Mouse (Mus musculus) spleen, adult 18-20 months (tissue): ENCODE data around the gene Pdzd3.
"Not testable (repeated sequence)": the region's sequence is repeated elsewhere in the genome, so short reads cannot be mapped to it uniquely, and the experiment has no call there.

Experiments
- DNase-seq, 2 experiments: peaks; one replicate each; pipeline ENCODE4 v3.0.0; 2022; ENCODE audit warnings: mixed read lengths in 2 of 2

Pdzd3 gene

DNA sequence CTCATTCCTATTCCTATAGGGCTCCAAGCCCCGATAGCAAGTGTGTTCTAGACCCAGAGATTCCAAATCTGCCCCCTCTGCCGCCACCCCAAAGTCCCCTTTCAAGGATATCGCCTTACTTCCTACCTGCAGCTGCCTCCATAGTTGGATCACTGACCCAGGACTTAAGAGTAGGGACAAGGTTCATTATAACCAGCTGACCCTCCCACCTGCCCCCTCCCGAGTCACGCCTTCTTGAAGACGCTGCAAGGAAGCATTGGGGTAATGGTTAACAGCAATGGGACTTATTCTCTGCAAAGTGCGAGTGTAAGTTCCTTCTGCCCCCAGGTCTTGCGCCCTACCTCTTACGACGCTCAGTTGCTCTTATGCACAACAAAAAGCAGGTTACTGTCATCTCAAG, at the start of gene Pdzd3:
Gene Pdzd3 (minus strand): TSS at position 158 of the 400 bp plus-strand sequence.
- DNase-seq = no peak

DNA sequence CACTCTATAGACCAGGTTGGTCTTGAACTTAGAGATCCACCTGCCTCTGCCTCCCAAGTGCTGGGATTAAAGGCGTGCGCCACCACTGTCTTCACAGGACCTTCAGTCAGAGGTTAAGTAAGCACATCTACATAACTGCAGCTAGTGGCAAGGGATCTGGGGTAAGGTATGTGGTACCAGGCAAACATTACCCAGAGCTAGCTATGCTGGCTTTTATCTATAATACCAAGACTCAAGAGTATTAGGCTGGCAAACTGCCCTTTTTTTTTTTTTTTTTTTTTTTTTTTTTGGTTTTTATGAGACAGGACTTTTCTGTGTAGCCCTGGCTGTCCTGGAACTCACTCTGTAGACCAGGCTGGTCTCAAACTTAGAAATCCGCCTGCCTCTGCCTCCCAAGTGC, 48.7 kb upstream of the Pdzd3 start:
- not testable (repeated sequence) for DNase-seq

DNA sequence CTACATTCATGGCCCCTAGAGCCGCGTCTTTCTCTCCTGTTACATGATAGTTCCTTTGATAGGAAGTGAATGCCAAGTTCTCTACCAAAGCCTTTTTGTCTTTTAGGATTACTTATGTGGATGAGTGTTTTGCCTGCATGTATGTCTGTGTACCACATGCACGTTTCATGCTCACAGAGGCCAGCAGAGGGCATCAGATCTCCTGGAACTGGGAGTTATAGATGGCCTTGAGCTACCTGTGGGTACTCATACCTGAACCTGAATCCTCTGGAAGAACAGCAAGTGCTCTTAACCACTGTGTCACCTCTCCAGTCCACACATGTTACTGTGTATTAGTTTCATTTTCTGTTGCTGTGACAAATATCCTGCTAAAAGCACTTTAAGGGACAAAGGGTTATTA, 41.2 kb upstream of the Pdzd3 start:
- DNase-seq = peak in 1 of 2 experiments; percentile 58

DNA sequence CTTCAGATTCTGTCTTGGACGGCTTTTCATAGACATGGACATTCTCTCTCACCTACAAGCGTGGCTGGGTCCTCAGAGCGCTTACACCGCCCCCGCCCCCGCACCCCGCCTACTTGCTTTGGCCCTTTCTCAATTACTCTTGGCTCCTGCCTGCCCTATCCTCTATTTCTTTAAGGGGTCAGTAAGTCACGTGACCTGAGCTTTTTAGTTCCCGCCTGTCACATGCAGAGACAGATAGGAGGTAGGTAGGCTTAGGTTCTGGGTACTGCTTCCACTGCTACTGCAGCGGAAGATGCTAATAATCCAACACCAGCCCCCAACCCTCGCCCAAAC, 37.7 kb upstream of the Pdzd3 start:
- no peak for DNase-seq

DNA sequence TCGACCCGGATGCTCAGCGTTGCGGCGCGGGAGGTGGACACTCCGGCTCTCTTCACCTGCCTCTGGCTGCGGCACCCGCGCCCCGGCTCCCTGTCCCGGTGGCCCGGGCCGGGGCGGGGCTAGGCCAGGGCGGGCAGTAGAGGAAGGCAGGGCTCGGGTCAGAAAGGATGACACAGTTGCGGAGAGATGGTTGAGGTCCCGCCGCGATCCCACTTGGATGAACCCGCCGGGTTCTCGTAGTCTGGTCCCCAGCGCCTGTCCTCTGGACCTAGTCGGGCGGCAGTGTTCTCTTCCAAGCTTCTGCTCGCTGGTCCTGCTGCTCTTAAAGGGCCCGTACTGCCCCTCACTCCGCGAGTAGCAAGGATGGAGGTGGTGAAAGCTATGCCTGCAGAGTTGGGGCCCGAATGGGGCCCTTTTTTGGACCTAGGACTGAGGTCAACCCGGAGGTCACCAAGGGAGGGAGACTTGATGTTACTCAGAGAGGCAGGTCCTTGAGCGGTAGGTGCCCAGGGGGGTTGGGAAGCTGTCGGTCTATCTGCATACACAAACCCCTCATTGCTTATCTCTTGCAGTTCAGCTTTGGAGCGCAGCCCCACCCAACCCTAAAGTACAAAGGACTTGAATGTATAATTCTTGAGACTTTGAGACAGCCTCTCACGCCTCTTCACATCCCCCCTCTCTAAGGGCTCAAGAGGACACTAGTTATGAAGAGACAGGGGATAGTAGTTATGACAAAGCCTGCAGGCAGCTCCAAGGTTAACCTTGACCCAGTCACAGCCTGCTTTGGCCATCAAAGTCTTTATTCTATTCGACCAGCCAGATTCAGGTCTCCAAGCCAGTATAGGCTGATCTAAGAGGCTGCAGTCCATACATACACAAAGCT, 37.0 kb upstream of the Pdzd3 start, which contains the start of gene Abcg4:
Gene Abcg4 (minus strand): TSS at position 540 of the 883 bp plus-strand sequence.
- peak in 1 of 2 experiments; percentile 20 for DNase-seq

DNA sequence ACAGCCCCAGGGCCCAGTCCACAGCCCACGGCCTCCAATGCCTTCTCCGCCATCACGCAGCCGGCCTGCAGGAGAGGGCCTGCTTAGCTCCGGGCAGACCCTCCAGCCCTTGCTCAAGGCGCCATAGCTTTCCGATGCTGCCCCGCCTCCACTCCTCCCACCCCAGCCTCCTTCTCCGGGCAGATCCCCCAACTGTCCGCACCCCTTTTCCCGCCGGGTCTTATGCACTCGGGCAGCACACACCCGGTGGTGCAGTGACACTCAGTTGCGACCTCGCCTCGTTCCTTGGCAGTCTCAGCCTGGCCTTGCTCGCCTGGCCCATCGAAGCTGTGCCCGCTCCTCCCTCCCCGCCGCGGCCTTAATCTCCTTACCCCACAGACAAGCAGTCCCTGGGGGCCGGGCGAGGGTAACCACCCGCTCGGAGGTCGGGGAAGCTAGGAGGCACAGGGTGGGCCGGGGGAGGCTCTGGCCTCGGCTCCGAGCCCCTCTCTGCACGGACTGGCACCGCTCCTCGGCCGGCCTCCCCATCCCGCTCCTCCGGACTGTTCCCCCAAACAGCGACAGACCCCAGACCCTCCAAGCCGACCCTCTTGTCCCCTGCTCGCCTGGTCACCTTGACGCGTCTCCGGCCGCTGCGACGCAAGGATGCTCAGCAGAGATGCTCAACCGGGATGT, 36.3 kb upstream of the Pdzd3 start:
- no peak for DNase-seq

DNA sequence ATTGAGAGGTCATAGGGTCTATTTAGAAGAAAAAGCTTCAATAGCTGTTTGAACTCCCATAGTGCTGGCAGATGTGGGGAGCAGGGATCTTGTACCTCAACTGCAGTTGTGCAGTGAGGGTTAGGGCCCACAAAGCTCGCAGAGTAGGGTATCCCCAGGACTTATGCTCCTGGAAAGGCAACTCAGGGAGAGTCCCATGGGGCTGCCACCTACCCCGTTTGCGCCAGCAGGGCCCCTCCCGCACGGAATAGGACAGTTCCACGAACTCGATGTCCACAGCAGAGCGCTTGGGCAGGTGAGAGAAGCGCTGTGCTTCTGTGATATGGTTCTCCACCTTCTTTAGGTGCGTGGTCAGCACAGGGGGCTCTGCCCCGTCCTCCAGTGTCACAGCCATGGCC, 35.7 kb upstream of the Pdzd3 start:
- no peak for DNase-seq

DNA sequence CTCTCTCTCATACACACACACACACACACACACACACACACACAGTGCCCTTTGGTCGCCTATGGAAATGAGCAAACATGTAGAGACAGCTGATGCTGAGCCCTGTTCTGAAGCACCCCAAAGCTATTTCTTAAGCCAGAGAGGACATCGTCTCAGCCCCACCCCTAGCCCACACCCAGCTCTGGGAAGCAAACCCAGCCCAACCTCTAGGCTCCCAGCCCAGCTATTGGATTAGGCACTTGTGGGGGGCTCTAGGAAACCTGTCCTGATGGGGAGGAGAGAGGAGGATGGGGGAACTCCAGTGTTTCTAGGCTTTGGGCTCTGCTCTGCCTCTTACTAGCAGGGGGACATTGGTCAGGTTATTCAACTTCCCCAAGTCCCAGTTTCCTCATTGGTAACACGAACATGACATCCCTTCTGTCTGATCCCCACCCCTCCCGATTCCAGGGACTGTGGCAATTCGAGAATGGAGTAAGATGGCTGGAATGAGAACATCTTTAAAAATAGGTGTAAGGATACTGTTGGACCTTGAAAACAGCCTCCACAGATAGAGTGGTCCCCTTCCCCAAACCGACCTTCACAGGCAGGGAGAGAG, 35.1 kb upstream of the Pdzd3 start:
- no peak for DNase-seq

DNA sequence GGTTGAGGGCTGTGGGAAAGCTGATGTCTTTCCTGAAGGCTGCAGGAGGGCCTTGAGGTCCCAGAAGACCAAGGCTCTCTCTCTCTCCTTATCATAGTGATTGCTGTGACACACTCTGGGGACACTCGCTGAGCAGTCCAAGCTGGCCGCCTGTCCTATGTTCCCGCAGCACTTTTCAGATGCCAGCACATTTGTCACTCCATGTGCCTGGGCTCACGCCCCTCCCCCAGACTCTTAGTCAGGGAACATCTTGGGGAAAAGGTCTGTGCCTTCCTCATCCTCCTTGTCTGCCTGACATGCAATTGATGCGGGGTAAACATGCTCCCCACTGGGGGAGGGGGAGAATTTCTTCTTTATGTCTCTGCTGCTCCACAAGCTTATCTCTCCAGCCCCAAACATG, 31.9 kb upstream of the Pdzd3 start:
- no peak for DNase-seq

DNA sequence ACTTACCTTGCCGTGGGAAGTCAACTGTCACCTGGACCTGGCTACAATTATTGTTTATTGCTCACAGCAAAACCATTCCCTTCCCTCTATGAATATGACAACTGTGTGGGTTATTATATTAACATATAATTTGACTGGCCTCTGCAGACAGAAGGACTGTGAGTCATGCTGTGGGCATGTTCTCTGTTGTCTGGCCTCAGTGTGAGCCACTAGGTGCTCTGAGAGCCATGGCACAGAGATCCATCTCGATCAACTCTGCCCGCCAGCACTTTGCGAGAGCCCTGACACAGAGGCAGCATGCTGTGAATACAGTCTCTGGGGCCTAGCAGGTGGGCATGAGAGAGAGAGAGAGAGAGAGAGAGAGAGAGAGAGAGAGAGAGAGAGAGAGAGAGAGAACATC, 18.7 kb upstream of the Pdzd3 start:
- no peak for DNase-seq

DNA sequence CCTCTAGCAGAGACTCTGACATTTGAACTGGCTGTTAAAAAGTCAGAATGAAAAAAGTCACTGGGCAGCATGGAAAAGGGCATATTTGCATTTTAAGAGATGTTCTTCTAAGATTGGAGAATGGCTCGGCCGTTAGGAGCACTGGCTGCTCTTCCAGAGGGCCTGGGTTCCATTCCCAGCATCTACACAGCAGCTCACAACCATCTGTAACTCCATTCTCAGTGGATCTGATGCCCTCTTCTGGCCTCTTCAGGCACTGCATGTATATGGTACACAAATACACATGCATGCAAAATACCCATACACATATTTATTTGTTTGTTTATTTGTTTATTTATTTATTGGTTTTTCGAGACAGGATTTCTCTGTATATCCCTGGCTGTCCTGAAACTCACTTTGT, 17.8 kb upstream of the Pdzd3 start:
- peak in 1 of 2 experiments; percentile 51 for DNase-seq

DNA sequence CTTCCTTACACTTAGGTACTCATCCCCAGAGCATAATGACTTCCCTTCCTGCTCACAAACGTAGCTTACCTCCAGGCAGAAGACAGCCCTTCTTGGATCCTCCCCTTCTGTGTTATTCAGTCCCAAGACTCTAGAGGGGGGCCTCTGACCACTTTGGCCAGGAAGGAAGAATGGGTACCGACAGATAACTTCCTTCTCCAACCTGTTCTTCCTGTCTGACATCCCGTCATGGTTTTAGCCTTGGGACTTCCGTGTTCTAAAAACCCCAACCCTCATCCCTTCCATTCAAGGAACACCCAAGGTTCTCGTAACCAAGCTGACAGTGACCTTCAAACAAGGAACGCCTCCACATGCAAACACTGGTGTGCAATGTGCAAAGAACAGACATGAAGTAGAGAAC, 17.2 kb upstream of the Pdzd3 start, which contains the start of gene Nlrx1:
Gene Nlrx1 (minus strand): TSS at position 168 of the 400 bp plus-strand sequence.
- no peak for DNase-seq

DNA sequence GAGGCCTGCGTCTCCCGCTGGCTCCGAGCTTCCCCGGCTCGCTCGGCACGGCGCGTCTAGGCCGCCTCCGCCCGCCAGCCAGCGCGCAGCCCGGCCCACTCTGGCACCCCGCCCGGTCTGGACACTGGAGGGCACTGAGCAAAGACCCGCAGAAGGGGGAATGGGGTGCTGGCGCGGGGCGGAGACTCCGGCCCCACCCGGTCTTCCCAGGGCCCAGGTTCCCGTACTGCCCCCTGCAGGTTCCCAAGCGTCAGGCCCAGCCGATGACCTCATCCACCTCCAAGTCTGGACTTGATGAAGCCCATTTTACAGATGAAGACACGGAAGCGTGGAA, 16.7 kb upstream of the Pdzd3 start:
- peak; percentile 64 to 83 for DNase-seq

DNA sequence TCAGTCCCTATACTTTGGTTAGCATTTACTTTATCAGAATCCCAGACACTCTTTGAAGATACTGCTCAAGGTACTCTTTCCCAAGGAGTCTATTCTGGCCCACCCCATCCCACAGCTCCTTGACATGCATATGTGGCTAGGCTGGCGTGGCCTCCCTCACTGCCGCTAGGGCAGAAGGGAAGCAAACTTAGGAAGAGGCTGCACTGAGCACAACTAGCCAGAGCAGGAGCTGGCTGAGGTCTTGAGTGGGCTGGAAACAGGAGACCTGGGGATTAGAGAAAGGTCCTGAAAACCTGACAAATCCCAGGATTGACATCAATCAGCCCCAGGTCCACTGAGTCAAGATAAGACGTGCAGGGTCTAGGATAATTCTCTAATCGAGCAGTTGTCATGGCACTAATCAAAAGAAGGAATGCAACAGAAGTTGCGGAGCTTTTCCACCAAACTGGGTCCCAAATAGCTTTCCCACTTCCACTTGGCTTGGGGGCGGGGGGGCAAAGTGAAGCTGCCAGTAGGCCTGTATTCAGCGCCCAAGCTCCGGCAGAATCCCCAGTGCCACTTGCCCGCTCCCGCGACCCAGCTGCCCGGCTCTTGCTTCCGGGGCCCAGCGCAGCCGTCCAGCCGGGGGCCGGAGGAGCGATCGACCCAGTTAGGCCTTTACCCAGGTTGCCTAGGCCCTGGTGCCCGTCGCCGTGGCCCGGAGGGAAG, 16.2 kb upstream of the Pdzd3 start:
- no peak for DNase-seq

DNA sequence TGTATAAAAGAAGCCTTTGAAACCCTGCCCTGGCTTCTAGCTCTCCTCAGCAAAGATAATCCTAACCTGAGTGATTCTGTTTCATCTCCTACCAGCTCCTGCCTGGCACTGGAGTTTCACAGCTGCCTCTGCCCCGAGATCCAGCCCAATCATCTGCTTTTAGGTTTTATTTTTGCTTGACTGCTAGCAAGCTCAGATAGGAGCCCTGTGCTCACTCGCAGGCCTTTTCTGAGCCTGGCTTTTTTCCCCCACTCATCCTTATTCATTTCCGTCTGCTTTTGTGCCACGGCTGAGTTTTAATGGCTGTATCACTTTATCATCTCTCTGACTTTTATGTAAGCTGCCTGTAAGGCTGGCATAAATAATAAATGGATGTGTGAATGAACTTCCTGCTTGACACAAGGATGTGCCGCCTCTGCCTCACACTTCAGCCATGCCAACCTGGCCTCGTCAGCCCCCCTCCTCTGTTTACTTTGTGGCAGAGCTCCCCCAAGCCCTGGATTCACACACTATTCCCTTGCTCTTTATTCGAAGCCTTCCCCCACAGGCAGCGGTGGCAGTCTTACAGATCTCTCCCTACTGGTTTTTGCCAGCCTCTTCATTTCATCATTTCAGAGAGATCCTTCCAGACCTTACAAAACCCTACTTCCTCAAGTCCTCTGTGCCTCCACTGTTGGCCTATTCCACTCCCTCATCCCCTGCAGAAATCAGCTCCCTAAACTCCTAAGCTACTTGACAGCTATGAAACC, 15.4 kb upstream of the Pdzd3 start:
- no peak for DNase-seq

DNA sequence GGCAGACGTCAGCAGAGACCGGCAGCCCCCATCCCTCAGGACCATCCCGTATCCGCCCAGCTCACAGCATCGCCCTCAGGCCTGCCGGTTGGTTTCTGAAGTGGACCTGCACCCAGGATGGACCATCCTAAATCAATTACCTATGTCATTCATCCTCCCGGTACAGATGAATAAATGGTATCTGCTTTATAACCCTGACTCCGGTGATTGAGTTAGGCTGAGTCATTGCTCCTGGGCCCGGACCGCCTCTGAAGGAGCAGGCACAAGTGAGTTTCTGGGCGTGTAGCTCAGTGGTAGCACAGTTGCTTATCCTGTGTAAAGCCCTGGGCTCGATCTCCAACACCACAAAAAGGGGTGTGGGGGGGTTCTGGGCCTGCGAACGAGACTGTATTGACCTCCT, 10.1 kb upstream of the Pdzd3 start:
- no peak for DNase-seq

DNA sequence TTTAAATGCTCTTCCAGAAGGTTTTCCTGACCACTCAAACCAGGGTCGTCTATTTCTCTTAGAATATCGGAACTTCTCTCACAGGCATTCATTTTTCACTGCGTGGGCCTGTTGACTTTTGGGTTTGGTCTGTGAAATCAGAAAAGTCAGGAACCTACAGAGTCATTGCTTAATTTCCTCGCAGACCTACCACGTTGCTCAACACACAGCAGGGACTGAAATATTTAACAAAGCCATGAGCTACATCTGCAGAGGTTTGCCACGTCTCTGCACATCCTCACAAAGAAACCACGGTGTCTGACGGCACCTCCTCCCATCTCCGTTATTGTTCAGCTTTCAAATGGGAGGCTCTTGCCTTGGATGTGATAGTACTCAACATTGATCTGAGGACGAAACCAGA, 7.7 kb upstream of the Pdzd3 start:
- DNase-seq = no peak

DNA sequence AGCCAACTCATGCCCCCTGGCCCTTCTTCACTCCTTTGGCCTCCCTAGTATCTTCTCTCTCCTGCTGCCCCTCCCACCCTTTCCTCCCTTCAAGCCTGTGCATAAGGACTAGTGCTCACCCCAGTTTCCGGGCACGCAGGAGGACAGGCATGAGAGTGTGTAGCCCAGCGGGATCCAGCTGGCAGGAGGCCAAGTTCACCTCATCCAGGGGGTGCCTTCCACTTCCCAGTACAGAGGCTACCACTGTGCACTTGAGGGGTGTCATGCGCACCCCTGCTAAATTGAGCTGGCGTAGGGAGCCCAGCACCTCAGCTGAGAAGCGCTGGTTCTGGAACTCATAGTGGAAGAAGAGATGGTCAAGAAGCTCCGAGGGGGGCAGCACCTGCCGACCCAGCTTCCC, 4.9 kb upstream of the Pdzd3 start:
- no peak for DNase-seq

DNA sequence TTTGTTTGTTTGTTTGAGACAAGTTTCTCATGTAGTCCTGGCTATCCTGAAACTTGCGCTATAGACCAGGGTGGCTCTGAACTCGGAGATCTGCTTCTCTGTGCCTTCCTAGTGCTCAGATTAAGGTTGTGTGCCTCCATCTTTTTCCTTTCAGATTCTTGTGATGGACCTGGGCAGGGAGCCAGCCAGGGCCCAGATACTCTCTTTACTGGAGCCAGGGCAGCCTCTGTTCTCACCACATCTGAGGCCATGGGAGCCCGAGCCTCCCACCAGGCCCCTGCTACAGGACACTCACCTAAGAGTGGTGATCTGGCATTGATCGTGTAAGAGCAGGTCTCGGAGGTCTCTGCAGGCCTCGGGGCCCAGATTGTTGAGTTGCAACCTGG, 3.9 kb upstream of the Pdzd3 start:
- no peak for DNase-seq

DNA sequence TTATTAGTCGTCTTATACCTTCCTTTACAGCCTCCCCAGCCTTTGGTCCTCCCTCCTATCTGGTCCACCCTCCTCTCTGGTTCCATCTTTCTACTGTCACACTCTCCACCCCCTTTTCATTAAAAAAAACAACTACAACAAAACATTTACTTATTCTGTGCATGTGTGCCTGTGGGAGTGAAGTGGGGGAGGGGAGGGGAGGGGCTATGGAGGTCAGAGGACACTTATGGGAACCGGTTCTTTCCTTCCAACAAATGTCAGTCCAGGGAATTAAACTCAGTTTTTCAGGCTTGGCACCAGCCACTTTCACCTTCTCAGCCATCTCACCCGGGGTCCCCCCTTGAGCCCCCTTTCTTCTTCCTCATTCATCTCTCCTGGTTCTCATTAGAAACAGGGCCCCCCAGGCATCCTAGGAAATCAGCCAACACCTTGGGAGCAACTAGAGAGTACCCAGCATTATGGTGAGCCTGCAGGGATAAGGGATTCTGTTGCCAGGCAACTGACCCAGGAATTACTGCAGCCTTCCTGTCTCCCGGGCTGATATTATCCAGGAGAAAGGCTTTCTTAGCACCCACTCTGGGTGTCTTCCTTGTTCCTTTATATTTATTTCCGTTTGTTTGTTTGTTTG, 3.4 kb upstream of the Pdzd3 start:
- no peak for DNase-seq

DNA sequence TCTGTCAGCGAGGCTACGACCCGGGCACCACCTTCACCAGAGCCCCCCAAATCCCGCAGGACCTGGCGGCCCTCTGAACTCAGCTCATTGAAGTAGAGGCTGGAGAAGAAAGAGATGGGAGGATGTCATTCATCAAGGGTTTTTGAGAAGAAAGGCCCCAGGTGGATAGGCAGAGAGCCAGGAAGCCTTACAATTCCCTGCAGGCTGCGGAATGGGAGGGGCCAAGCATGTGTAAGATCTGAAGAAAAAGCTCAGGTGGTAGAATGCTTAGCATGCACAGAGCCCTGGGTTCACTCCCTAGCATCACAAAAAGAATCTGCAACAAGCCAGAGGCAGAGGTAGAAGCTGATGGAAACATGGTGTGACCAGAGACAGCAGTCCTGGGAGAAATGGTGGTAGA, 2.2 kb upstream of the Pdzd3 start:
- DNase-seq = no peak

DNA sequence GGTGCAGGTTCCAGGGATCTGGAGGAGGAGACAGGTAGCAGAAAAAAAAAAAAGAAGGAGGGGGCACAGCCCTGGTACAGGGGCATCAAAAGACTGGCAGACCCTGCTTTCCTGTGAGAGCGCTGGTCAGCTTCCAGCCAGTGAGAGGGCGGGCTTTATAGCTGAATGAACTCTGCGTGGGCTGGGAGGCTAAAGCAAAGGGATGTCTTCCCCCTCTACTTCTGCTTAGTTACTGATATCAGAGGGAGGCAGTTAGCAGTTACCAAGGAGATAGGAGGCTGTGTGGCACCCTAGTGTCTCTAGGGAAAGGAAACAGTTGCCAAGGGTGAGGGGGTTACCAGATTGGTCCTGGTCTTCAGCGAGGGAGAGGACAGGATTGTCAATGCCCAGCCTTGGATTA, 826 bp downstream of the Pdzd3 start:
- DNase-seq = no peak
